Mouse (Mus musculus) WW6 (cell line): ENCODE measurements around the gene Bach2.

Source experiments
- DNase-seq: peaks from one replicate; pipeline ENCODE4 v3.0.0-alpha.2; 2013; ENCODE audit warnings: low read depth, low spot score

Gene Bach2

DNA sequence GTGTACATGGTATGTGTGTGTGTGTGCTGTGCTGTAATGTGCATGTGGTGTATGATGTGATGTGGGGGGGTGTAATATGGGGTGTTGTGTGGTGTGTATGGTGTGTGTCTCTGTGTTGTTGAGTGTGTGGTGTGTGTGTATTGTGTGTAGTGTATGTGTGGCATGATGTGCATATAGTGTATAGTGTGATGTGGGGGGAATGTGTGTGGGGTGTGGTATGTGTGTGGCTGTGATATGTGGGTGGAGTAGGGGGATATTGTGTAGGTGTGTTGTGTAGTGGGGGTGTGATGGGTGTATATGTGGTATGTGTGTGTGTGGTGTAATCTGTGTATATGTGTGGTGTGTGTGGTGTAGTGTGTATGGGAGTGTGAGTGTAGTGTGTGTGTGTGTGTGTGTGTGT, 15.0 kb upstream of the Bach2 start:
- no peak for DNase-seq

DNA sequence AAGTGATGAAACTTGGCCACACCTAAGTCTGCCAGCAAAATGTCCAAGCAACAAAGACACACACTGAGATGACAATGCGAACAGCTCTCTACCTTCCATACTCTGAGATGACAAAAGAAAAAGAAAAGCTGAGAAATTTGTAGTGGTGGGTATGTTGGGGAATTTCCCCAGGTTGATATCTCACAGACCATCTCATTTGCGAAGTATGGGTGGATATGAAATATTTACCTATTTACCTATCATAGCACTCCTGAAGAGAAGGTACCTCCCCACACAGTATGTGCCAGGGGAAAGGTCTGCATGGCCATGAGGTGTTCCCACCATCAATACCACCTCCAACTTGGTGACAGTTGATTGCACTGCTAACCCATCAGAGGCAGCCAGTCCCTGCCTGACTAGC, 13.4 kb upstream of the Bach2 start:
- DNase-seq = no peak

DNA sequence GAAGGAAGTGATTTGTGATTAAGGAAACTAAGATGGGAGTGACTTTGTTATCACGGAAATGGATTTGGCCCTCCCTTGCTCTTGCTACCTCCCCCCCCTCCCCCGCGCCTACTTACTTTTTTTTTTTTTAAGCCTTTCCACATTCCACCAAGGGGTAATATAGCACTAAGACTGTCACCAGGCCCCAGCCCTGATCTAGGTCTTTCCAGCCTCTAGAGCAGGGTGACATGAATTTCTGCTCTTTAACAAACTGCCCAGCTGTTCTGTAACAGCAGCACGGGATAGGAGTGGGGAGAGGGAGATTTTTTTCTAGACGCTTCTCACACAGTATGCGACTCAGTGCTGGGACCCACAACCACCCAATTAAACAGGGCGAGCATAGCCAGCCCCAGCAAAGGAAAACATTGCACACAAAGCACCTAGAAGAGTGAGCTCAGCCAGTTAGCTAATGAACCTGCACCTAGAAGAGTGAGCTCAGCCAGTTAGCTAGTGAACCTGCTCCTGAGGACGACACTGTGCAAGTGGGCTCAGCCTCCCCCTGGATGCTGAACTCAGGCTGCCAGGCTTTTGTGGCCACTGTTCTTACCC, 10.5 kb upstream of the Bach2 start:
- no peak for DNase-seq

DNA sequence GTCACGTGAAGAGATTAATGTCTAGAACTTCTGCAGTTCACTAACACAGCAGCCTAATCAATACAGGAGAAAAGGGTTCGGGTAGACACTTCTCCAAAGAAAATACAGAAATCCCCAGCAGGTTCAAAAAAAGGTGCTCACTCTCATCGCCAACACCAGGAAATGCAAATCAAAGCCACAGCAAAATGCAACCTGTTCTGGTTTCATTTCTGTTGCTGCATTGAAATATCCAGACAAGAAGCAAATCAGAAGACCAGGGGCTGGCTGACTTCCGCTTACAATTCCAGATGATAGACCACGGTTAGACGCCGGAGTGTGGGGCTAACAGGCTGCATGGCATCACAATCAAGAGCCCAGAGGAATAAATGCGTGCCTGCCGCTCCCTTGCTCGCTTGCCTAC, 9.3 kb upstream of the Bach2 start:
- no peak for DNase-seq

DNA sequence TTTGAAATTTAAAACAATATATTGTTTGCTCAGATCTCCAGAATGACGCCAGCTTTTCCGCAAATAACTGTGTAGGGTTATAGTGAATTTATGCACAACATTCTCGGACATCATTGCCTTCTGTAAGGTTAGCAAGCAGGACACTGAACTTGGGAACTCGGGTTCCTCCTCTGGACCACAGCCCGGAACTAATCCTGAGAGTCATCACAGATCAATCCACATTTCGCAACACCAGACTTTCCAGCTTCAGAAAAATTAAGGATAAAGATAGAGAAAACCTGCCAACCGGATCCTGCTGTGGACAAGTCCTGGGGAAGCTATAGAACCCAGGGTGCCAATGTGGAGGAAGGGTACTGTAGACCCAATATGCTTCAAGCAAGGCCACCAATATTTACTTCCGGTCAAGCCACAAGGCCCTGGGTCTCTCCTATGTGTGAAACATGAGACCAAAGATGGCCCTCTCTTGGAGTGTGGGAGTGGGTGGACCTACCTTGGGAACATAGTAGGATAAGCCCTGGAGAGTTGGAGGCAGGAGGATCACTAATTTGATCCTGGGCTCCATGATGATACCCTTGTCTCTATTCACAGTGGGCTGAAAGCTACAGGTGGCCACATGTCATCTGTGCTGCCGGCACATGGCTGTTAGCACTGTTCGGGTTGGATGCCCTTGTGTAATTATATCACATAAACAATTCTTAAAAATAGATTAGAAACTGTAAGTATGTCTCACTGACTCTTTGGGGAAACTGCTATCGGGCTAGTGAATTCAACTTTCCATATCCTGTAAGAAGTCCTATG, 7.1 kb upstream of the Bach2 start:
- DNase-seq = no peak

DNA sequence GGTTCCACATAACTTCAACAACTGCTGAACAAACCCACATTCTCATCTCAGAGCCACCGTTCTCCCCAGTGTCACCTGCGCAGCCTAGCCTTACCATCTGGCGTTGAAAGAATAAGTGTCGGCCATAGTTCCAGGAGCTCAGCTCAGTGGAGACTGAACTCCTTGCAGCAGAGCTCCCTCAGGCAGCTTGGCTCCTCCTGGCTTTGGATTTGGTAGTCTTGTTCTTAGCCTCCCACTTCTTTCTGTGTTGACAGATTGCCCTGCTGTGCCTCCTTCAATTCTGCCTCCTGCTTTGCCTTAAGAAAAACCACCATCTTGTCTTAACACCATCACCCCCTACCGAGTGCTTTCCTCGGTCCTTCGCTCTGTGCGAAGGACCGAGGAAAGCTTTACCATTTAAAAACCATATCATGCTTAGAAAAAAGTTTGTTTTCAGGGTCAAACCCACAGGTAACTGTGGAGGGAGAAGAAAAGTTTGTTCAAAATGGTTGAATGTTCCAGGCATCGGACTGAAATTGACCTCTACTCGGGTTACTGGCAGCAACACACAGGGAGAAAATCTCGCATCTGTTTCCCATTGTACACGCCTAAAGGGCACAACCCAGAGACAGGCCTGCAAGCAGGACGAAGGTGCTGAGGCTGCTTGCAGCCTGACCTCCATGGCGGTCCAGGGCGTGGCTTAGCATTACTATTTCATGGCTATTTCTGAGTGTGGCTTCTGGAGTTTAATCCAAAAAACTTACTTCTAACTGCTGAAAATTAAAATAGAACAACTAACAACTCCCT, 2.5 kb upstream of the Bach2 start:
- DNase-seq = no peak

DNA sequence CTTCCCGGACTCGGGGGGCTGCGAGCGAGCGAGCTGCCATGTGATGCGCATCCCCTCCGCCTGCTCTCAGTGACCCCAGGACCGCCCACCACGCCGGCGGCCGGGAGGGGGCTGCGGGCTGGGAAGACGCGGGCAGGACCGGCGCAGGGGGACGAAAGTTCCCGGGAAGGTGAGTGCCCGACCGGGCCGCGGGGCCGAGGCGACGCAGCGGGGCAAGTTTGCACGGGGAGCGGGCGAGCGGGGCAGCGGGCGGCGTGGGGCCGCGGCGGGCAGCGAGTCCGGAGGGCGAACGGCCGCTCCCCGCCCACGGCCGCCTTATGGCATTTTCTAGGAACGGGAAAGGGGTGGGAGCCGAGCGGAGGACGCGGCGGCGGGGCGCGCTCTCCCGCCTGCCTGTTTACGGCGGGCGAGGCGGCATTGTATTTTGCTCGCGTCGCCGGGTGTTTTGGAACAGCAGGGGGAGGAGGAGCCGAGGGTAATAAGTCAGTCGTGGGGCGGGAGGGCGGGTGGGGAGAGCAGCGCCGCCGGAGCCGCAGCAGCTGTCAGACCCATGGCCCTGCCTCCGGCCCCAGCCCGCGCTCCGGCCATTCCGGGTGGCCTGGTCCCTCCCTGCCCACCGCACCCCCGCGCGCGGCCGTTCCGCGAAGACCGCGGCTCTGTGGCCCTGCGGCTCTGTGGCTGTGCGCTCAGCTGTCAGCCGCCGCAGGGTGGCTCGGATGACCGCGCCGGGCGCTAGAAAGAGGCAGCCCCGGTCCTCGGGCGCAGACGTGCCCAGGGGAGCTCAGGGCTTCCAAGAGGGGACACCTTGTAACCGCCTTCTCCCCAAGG, 531 bp downstream of the Bach2 start:
- DNase-seq = no peak

DNA sequence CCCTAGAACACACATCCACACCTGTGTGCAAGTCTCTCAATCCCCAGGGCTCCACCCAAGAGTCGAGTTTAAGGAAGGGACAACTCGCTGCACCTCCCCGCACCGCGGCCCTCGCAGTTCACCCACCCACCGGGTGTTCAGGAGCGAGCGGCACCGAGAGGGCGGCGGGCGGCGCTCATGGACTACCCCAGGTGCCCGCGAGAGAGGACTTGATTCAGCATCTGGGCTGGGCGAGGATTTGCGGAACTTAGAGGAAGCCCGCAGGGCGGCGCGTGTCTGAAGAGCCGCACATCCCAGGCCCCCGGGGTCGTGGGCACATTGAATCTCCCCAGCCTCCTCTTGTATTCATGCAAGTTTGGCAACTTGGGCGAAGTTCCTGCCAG, 1.1 kb downstream of the Bach2 start:
- DNase-seq = no peak

DNA sequence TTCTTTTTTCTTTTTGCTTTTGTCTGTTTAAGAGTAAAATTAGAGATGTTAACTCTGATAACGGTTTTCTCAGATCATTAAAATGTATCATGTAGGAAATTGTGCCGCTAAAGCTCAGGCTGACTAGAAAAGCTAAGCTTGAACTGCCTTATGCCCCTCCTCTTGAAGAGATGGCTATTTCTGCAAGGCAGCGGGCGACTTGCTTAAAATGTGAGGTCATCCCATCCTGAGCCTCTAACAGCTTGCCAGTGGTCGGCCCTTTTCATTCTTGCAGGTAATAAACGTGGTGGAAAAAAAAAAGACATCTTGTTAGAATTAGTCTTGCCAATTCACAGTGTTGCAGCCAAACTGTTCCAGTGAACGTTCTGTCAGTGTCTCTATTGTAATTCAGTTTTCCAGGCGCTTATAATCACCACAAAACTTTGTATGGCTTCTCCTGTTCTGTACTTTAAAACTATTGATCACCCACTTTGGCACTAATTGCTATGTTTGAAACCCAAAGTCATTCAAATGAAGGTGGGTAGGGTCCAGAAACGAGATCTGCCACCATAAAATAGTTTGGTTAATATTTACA, 1.9 kb downstream of the Bach2 start:
- DNase-seq = no peak

DNA sequence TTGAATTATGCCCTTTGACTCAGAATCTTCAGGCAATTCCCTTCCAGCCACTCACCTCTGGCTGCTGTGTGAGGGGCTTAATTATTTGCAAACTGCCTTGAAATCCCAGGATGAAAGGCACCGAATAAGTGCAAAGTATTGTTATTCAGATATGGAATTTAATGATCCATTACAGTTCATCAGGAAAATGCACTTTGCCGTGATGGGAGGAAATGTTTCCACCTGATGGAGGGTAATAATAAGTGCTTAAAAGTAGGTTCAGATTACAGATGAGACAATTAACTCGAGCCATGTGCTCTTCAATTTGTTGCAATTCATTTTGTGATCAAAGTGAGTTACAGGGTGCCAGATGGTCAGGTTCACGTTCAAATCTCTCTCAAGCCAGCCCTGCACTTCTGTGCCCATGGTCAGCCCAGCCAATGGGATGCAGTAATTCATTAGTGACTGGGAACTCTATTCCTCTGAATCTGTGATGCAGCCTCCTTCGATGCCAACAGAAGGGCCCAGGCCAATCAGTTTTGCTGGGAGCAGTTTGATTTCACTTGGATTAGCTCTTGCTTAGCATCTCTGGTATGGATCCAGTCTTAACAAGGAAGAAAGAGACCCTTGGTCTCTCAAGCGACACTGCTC, 2.9 kb downstream of the Bach2 start:
- no peak for DNase-seq

DNA sequence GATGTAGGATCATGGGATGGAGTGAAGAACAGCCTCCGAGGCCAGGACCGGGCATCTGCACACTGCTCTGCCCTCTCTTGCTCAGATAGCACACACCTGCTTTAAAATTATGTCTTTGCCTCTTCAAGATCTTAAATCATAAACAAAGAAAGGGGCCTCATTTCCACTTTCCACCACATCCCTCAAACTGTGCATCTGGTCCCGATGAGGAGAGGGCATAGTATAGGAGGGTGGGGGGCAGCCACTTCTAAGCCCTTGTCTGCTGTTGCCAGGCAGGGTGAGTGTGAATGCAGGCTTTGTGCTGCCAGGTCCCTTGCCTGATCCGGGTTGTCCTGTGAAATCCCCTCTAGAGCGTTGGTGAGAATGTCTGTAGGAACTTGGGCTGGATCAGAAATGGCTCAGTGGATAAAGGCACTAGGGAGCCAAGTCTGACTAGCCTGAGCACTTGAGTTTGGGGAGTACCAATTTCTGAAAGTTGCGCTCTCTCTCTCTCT, 3.6 kb downstream of the Bach2 start:
- DNase-seq = no peak

DNA sequence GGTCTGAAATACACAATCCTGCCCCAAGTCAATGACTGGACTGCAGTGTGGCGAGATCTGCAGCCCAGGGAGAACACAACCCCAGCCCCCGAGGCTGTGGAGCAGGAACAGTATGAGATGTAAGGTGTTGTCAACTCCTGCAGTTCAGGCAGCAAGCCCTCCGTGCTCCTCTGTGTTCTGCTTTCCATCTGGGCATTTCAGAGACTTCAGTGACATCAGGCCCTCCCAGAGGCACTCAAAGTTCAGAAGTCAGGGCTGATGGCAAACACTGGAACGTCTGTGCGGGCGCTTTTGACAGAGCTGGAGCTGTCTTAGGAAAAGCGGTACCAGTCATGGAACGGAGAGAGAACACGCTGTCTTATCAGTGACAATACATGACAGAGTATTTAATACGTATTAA, 4.9 kb downstream of the Bach2 start:
- no peak for DNase-seq

DNA sequence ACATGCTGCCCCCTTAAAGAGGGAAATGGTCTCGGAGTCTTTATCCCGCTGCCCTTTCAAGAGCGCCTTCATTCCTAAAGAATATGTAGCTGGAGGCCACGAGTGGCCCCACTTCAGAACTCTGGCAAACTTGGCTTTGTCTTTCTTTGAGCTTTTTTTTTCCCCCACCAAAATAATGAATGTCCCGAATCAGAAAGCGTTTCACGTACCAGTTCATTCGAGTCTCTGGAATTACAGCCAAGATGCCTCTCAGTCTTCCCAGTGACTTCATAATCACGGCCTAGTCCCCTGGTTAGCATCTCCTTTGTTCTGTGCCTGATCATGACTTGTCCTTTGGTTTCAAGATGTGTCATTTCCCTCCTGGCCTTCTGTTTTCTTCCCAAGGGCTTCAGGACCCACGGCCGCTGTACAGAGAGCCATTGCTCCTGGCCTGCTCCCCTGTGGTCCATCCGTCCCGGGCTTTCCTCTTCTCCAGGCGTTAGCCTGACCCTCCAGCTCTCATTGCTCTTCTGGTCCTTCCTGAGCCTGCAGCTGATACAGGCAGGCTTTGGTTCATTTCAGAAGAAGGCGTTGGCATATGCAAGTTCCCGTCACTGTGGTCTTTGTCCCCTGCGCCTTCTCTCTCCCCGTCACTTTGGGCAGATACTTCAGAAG, 5.6 kb downstream of the Bach2 start:
- no peak for DNase-seq

DNA sequence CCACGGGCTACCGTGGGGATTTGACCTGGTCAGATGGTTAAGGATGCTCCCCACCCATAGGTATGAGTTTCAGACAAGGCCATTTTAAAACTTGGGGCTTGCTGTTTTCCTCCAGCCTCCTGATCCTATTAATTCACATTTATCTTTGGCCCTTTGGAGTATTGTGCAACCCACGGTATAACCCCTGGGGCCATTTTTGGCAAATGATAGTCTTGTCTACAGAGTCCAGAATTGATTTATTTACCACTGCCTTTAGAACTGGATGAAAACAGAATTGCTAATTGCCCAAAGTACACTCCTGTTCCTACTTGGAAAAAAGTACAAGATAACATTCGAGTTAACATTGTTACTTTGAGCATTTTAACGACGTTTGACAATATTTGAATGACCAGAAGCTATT, 7.0 kb downstream of the Bach2 start:
- no peak for DNase-seq

DNA sequence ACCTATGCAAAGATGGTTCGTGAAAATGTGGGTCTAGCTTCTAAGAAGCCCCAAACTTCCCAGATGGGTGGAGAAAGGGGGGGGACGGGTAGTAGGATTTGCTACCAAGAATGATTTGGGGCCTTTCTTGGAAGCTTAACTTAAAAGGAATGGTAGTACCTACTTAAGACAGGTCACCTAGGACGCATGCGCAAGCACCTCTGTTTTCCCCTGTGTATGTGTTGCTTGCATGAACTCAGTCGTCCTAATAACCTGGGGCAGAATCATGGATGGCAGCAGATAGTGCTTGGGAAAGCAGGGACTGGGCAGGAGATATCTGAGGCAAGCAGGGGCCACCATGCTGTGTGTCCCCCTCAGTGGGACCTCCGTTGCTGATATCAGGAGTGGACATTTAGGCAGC, 7.4 kb downstream of the Bach2 start:
- no peak for DNase-seq

DNA sequence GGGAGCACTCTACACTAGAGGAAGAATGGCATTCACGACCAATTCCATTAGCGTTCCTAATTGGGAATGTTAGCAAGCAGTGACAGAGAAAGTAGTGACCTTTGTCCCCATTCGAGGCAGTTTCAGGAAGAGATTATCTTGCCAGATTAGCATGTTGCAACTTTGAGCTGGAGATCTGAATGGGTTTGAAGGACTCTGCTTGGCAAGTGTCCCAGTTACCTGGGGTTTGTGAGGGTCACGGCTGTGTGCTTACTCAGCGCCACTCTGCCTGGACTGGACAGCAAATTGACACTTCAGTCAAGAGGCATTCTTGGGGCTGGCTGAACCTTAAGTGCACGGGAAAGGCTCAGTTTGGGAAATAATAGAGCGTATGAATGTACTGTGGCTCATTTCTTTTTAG, 8.2 kb downstream of the Bach2 start:
- no peak for DNase-seq

DNA sequence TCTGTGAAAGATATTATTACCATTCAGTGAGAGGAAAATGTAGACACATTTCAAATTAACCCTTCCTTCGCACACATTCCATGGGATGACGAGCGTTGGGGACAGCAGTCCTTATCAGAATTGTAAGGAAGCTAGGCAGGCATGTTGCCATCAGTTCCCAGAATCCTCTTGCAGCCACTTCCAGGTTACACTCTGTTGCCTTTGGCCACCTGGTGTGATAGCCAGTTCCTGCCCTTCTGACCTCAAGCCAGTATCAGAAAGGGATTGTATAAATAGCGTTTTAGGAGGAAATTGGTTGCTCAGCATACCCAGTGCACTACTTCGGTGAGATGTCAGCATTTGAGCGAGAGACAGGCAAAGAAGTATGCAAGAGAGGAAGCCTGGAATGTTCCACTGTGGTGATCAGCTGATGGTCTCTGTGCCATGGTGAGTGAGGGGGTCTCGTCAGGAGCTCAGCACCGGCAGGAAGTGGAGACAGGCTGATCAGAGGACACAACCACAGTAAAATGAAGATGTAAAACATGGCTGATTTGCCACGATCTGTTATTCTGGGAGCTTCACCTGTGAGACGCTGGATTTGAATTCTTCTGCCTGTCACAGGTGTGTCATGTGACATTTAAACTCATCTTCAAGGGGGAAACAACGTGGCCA, 9.0 kb downstream of the Bach2 start:
- no peak for DNase-seq

DNA sequence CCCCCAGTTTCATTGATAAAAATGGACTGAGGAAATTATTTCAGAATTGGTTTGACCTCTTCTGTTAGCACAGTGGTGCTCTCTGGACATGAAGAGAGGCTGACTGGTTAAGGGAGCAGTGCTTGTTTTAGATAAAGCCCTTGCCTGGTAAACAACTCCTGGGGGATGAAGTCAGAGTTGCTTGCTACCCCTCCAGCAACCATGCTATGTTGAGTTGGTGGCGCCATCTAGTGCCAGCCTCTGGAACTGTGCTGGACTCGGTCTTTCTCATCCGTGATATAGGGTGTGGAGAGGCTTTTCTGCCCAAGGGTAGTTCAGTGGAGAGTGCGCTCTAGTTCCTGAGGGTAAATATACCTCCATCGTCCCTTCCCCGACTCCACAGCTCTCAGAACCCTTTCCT, 9.6 kb downstream of the Bach2 start:
- peak; percentile 67 for DNase-seq

DNA sequence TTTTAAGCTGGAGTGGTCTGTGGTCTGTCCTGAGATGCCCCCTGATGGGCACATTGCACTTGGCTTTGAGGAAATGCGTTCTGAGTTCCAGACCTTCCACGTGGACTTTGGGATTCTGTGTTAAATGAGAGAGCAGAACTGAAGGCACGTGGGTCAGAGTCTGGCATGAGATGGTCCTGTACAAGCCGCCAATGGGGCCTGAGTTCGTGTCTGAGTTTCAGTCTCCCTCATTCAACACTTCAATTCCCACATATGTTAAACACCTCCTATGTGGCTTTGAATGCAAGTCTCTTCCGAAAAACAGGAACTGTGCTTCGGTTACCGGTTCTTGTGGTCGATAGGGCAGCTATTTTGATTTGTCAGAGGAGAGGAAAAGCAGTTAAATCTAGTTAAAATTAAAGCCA, 10.4 kb downstream of the Bach2 start:
- no peak for DNase-seq

DNA sequence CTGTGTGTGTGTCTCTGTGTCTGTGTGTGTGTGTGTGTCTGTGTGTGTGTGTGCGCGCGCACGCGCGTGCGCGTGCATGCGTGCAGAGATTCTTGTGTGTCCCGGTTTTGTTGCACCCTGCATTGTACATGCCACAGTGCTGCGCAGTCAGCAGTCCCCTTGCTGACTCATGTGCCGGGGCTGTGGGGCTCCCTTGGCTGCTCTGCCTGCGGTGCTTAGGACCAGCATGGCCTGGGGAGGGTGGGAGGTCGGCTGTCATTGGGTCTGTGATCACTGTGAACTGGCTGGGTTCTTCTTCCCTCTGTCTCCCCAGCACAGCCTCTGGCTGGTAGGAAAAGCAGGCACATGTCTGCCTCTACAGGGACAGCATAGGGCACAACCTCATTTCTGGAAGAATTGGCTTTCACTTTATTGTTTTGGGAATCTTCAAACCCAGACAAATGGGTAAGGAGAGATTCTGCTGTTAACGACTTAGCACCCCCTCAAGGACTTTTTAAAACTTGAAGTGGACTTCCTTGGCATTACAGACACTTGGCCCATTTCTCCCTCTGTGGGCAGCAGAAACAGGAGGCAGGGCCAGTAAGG, 11.2 kb downstream of the Bach2 start:
- DNase-seq = no peak
